Mouse (Mus musculus) yolk sac, embryonic 10.5 days (tissue): Measurements from ENCODE around the gene F2r.
A peak's percentile ranks its signal among the peaks of the same experiment; 100 is the strongest.

Experiments used
- DNase-seq: peaks from one replicate; pipeline ENCODE4 v3.0.0-alpha.2; 2017; ENCODE audit warnings: low spot score

The F2r gene

GRCm38 (mm10) chr13:95632144-95632543 lies 13.9 kb upstream of the F2r start:
- DNase-seq = no peak

GRCm38 (mm10) chr13:95630747-95631146 lies 12.5 kb upstream of the F2r start:
- DNase-seq = no peak

- no peak for DNase-seq
Observed at GRCm38 (mm10) chr13:95629751-95630150, 11.5 kb upstream of the F2r start.

- peak; percentile 68 for DNase-seq
Observed at GRCm38 (mm10) chr13:95626696-95627095, 8.4 kb upstream of the F2r start.

GRCm38 (mm10) chr13:95623042-95623441 lies 4.8 kb upstream of the F2r start:
- no peak for DNase-seq

GRCm38 (mm10) chr13:95621563-95621962 lies 3.3 kb upstream of the F2r start:
- DNase-seq = no peak

- DNase-seq = no peak
Observed at GRCm38 (mm10) chr13:95618859-95619258, 572 bp upstream of the F2r start.

GRCm38 (mm10) chr13:95617671-95618171 lies 566 bp downstream of the F2r start:
- DNase-seq = no peak

GRCm38 (mm10) chr13:95617082-95617670 lies 1.1 kb downstream of the F2r start:
- no peak for DNase-seq

GRCm38 (mm10) chr13:95616512-95616911 lies 1.8 kb downstream of the F2r start:
- DNase-seq = no peak

- DNase-seq = no peak
Observed at GRCm38 (mm10) chr13:95614757-95615156, 3.5 kb downstream of the F2r start.

GRCm38 (mm10) chr13:95612243-95612642 lies 6.0 kb downstream of the F2r start:
- no peak for DNase-seq

- no peak for DNase-seq
Observed at GRCm38 (mm10) chr13:95611752-95612151, 6.5 kb downstream of the F2r start.

GRCm38 (mm10) chr13:95610786-95611562 lies 7.3 kb downstream of the F2r start:
- no peak for DNase-seq

- DNase-seq = no peak
Observed at GRCm38 (mm10) chr13:95609088-95609420, 9.2 kb downstream of the F2r start.

GRCm38 (mm10) chr13:95608416-95609087 lies 9.7 kb downstream of the F2r start:
- no peak for DNase-seq

- DNase-seq = no peak
Observed at GRCm38 (mm10) chr13:95607019-95607418, 11.3 kb downstream of the F2r start.

GRCm38 (mm10) chr13:95604288-95604687 lies 14.0 kb downstream of the F2r start:
- no peak for DNase-seq

GRCm38 (mm10) chr13:95599833-95600359 lies 18.4 kb downstream of the F2r start:
- no peak for DNase-seq

GRCm38 (mm10) chr13:95598232-95598920 lies 19.9 kb downstream of the F2r start:
- no peak for DNase-seq

GRCm38 (mm10) chr13:95597578-95597977 lies 20.7 kb downstream of the F2r start:
- no peak for DNase-seq

GRCm38 (mm10) chr13:95596689-95597088 lies 21.6 kb downstream of the F2r start:
- no peak for DNase-seq
